Comparison of ENCODE assay signal across 17 mouse cellular contexts in genomic region chr17:46808376-46808775, GRCm38 (mm10). TPM values are rescaled to one million over a fixed set of nuclear protein-coding genes. Genes with fewer than 3 reads are reported as not detected.
"Had no signal": no experiment of that assay in that cellular context is flagged by ENCODE, and none has a peak within 500 bp of the region (broad histone marks: within the 10 kb centered on the region; RNA-seq: fewer than 3 reads in every experiment).

No protein-coding gene starts in this region.

- H3K27me3 ChIP-seq: lung, embryonic 15.5 days; megakaryocyte, embryonic 14.5 days; midbrain, embryonic 13.5 days; midbrain, embryonic 15.5 days; neural tube, embryonic 12.5 days; stomach, embryonic 15.5 days had no signal

- H3K9me3 ChIP-seq: lung, embryonic 15.5 days; megakaryocyte, embryonic 14.5 days; midbrain, embryonic 13.5 days; midbrain, embryonic 15.5 days; neural tube, embryonic 12.5 days; stomach, embryonic 15.5 days had no signal

- H3K4me1 ChIP-seq: lung, embryonic 15.5 days; midbrain, embryonic 13.5 days; midbrain, embryonic 15.5 days; neural tube, embryonic 12.5 days; stomach, embryonic 15.5 days had no signal

- ATAC-seq: lung, postnatal 0 days; midbrain, embryonic 13.5 days; midbrain, embryonic 15.5 days had no signal

- DNase-seq: lung, adult 2 months; lung, postnatal 14 days; lung, postnatal 36 days; right cerebral cortex, postnatal 14 days; thymus, adult 2 months; thymus, postnatal 25 days; thymus, postnatal 4 days had no signal

- H3K4me2 ChIP-seq: lung, embryonic 15.5 days; midbrain, embryonic 11.5 days; midbrain, embryonic 13.5 days; midbrain, embryonic 15.5 days; neural tube, embryonic 12.5 days; stomach, embryonic 15.5 days had no signal

- H3K4me3 ChIP-seq: lung, embryonic 15.5 days; megakaryocyte, embryonic 14.5 days; midbrain, embryonic 13.5 days; midbrain, embryonic 15.5 days; neural tube, embryonic 12.5 days; stomach, embryonic 15.5 days had no signal

- H3K27ac ChIP-seq: lung, embryonic 15.5 days; macrophage; midbrain, embryonic 13.5 days; midbrain, embryonic 15.5 days; neural tube, embryonic 12.5 days; stomach, embryonic 15.5 days; stomach, postnatal 0 days had no signal

- H3K9ac ChIP-seq: lung, embryonic 15.5 days; midbrain, embryonic 13.5 days; midbrain, embryonic 15.5 days; neural tube, embryonic 12.5 days; stomach, embryonic 15.5 days had no signal

RNA-seq across cellular contexts. Expression of gene Ptcra, which starts 44.9 kb away (rescaled TPM):
- polyA plus RNA-seq: lung, adult 2 months; lung, postnatal 0 days; macrophage had no signal
